Mouse (Mus musculus) erythroblast, embryonic 14.5 days (primary cell): ENCODE results near the gene AC134908.4. TPM values are rescaled to one million over a fixed set of nuclear protein-coding genes. Genes with fewer than 3 reads are reported as not detected.

ENCODE experiments used
- H3K27me3 ChIP-seq: 2 replicates; pipeline ENCODE4 v1.6.1; 2012; ENCODE audit warnings: inconsistent platforms; ENCODE audit not compliant: control insufficient read depth
- H3K36me3 ChIP-seq: 2 replicates; pipeline ENCODE4 v1.6.1; 2012; ENCODE audit warnings: mild to moderate bottlenecking, inconsistent platforms; ENCODE audit not compliant: control insufficient read depth
- H3K4me1 ChIP-seq: 2 replicates; pipeline ENCODE4 v1.6.1; 2012; ENCODE audit warnings: inconsistent platforms; ENCODE audit not compliant: control insufficient read depth
- H3K4me3 ChIP-seq: replicated peaks from 2 replicates; pipeline ENCODE3; 2012; ENCODE audit warnings: moderate library complexity, mild to moderate bottlenecking, inconsistent platforms
- H3K9me3 ChIP-seq: 2 replicates; pipeline ENCODE4 v1.6.1; 2012; ENCODE audit warnings: low read length, inconsistent platforms, mixed read lengths; ENCODE audit not compliant: control insufficient read depth
- GATA1 ChIP-seq: IDR thresholded peaks from 2 replicates; pipeline ENCODE4 v1.6.1; 2012; ENCODE audit warnings: low read length, inconsistent platforms, mixed read lengths
- TAL1 ChIP-seq: IDR thresholded peaks from 3 replicates; pipeline ENCODE4 v1.6.1; 2012; ENCODE audit warnings: low read length, inconsistent platforms, mixed read lengths
- polyA plus RNA-seq: library from polyadenylated mRNA; stranded (reverse); fragments of >175 nt; gene quantifications from 2 replicates; pipeline ENCODE4 v1.2.3, GENCODE M21; 2012

AC134908.4 gene
- polyA plus RNA-seq, 1 experiment = not detected

DNA sequence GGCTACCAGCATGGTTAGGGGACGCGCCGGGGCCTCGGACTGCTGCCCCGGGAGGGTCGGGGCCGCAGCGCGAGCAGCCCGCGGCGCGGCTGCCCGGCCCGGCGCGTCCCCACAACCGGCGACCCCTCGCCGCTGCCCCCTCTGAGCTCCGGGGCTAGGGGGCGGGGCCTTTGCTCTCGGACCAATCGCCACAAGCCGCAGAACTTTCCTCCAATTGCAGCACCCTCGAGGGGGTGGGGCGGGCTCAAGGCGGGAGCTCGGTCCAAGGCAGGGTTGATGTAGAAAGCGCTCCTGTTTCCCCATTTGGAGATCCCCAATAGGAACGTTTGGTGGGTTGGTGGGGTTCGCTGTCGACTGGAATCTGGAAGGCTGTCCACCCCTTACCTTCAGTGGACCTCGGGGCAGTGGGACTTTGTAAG, 1.5 kb upstream of the AC134908.4 start, which contains the start of gene Metrn:
Metrn (minus strand) TSS at position 186 of the 419 bp plus-strand sequence.
- Histone ChIP-seq H3K27me3 (peaks cover 8% of the 10 kb centered on the region), H3K36me3 (peaks cover 7% of the 10 kb centered on the region), H3K4me1 (peaks cover 52% of the 10 kb centered on the region), H3K9me3 (no peaks in the 10 kb centered on the region), H3K4me3 (peak within 1 kb of the TSS; percentile 82)
- TF ChIP-seq GATA1 (no peak), TAL1 (no peak)

DNA sequence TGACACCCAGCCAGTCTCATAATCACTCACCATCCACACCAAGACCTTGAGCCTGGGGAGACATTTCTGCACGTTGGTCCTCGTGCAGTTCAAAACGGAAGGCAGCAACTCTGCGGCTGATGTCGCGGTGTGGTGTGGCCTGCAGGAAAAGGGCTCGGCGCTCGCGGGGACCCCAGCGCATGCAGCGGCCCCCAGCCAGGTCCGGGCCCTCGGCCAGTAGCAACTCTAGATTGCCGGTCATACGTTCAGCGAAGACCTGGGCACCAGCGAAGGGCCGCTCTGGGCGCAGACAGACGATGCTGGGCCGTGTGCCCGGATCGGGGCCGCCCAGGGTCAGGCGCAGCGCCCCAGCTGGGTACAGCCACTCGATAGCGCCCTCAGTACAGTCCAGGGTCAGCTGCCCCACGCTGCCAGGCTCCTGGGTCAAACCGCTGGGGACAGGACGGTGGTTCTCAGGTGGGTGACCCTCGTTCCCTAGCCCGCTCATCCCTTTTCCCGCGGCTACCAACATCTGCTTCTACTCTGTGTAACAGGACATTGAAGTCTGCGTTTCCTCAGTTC, 832 bp upstream of the AC134908.4 start:
- Histone ChIP-seq H3K4me1 (peaks cover 59% of the 10 kb centered on the region), H3K27me3 (peaks cover 2% of the 10 kb centered on the region), H3K9me3 (no peaks in the 10 kb centered on the region), H3K4me3 (peak overlapping the region; percentile 82), H3K36me3 (peaks cover 7% of the 10 kb centered on the region)
- TF ChIP-seq GATA1 (no peak), TAL1 (no peak)

DNA sequence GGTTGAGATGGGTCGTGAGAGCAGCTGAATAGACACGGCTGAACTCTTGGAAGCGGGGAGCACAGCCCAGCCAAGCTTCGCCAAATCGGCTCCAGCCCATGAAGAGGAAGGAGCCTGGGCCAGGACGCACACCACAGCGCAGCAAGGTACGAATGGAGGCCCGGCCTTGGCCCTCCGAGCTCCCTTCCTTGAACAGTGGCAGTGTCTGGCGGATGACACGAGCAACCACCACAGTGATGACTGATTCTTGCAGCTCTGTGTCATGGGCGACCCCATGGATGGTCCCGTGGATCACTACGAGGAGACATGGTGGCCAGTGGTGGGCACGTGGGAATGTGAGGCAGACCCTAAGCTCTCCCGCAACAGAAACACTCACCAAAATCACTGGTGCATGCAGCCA, 461 bp downstream of the AC134908.4 start:
- Histone ChIP-seq H3K4me1 (peaks cover 68% of the 10 kb centered on the region), H3K9me3 (no peaks in the 10 kb centered on the region), H3K36me3 (peaks cover 13% of the 10 kb centered on the region), H3K27me3 (no peaks in the 10 kb centered on the region; the same call in 1 of the 2 replicates), H3K4me3 (no peak overlapping the region)
- TF ChIP-seq GATA1 = no peak
- TF ChIP-seq TAL1 = no peak

DNA sequence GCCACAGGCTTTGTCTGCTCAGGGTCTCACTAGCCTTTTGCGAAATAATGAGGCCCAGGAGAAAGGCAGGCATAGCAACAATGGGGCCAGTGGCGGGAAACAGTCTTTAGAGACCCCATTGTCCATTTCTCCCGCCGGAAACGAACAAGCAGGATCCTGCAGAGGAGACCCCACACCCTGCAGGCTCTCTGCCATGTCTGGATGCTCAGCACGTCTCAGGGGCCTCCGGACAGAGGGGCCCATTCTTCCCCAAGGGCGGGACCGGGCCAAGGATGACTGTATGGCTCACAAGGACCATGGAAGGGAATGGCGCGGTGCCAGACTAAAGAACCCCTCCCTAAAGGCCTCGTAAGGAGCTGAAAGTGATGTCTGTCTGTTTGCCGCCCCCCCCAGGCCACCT, 1.3 kb downstream of the AC134908.4 start:
- peaks cover 68% of the 10 kb centered on the region for H3K4me1 ChIP-seq
- H3K9me3 ChIP-seq = no peaks in the 10 kb centered on the region
- H3K27me3 ChIP-seq = no peaks in the 10 kb centered on the region; the same call in 1 of the 2 replicates
- TF ChIP-seq TAL1 (no peak), GATA1 (no peak)
- peaks cover 21% of the 10 kb centered on the region for H3K36me3 ChIP-seq
- H3K4me3 ChIP-seq = no peak overlapping the region

DNA sequence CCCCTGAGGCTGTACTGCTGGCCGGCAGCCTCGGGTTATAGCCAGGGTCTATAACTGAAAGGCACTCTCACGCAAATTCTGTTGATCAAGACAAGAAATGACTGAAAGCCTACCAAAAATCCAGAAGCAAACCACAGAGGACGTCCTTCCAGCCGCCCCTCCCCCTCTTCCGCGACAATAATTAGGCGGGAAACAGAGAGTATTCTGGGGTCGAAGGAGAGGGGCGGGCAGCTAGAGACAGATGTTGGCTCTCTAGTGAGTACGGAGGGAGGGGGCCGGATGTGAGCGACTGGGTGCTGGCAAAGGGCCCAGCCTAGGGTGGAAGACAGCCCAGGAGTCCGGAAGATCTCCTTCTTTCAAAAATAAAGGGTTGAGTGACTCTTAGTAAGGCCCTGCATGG, 2.8 kb downstream of the AC134908.4 start, which contains the start of gene Fam173a:
Fam173a (minus strand) TSS at position 287 of the 400 bp plus-strand sequence.
- Histone ChIP-seq H3K27me3 (no peaks in the 10 kb centered on the region), H3K4me3 (peak within 1 kb of the TSS; percentile 87), H3K9me3 (no peaks in the 10 kb centered on the region), H3K36me3 (peaks cover 35% of the 10 kb centered on the region), H3K4me1 (peaks cover 67% of the 10 kb centered on the region)
- no peak for TF ChIP-seq TAL1
- TF ChIP-seq GATA1 = no peak

DNA sequence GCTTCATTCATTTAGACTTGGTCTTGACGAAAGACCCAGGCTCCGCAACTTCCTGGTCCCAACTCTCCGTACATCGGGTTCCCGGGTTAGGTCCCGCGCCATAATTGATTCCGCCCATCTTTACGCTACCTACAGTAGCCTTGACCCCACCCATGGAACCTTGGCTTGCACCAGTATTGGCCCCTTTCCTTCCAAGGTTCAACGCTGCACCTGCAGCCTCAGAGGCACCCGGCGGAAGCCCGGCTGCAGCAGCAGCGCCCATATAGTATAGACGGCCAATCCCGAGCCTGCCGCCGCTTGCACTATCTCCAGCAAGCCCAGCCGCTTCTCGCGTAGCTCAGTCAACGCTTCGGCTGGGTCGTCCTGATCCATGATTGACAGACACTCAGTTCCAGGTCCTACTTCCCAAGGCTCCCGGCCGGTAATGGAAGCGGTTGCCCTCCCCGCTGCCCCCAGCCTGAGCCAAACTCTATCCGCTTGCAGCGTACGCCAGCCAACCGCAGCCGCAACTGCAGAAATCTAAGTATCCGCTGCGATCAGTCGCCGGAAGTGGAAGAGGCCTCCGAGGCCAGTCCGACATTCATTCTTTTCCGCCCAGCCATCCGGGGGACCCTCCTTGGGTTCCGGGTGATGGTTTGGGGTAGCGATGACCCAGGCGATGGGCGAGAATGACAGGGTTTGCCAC, 3.5 kb downstream of the AC134908.4 start:
- H3K27me3 ChIP-seq = no peaks in the 10 kb centered on the region
- peaks cover 61% of the 10 kb centered on the region for H3K4me1 ChIP-seq
- TF ChIP-seq GATA1 = no peak; the same call in 1 of the 2 replicates
- TF ChIP-seq TAL1 = no peak
- H3K36me3 ChIP-seq = peaks cover 41% of the 10 kb centered on the region
- peak overlapping the region; percentile 87 for H3K4me3 ChIP-seq
- no peaks in the 10 kb centered on the region for H3K9me3 ChIP-seq

DNA sequence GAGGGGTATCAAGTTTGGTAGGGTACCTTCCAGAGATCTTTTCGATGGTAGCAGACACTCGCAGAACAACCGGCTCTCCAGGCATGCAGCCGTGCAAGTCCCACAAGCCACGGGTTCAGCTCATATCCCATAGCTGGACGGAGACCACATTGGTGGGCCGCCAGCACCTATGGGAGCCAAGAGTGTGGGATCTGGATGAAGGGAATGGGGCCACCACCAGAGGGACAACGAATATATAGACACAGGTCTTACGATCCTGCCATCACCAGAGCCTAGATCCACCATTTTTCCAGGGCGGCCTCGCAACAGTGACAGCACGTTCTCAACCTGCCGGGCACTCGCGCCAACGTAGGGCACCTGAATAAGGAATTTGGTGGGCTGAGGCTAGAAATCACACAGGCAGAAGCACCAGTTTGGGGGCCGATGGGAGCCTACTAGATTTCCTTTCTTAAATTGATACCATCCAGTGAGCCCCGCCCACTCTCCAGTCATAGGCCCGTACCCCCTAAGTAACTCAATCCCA, 4.1 kb downstream of the AC134908.4 start:
- H3K4me1 ChIP-seq = peaks cover 61% of the 10 kb centered on the region
- TF ChIP-seq GATA1 (no peak), TAL1 (no peak)
- H3K9me3 ChIP-seq = no peaks in the 10 kb centered on the region
- peak overlapping the region; percentile 87 for H3K4me3 ChIP-seq
- H3K27me3 ChIP-seq = no peaks in the 10 kb centered on the region
- peaks cover 45% of the 10 kb centered on the region for H3K36me3 ChIP-seq

DNA sequence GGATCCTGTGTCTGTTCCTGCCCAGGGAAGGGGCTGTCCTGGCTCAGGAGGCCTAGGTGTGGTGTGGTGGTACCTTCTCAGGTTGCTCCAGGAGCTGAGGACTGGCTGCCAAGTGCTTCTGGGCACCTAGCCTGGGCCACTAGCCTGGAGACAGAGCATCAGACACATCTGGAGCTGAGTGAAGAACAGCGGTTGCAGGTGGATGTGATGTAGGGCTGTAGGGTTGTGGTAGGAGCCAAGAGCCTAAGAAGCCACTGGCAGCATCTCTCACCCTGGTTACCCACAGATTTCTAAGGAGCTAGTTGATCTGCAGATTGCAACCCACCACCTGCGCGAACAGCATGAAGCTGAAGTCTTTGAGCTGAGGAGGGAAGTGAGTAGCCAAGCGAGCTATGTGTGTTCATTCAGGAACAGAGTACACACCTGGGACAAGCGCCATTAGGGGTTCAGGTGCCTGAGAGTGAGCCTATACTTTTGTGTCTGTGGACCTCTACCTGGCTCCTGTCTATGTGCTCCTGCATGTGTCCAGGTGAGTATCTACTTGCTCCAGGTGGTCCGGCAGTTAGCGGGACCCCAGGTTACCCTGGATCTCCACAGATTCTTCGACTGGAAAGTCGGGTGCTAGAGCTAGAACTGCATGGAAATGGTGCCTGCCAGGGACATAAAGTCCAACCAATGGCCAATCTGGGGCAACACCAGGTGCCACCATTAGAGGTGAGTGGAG, 8.5 kb downstream of the AC134908.4 start:
- TF ChIP-seq GATA1 (no peak), TAL1 (no peak)
- peaks cover 40% of the 10 kb centered on the region for H3K4me1 ChIP-seq
- H3K4me3 ChIP-seq = no peak overlapping the region
- H3K36me3 ChIP-seq = peaks cover 59% of the 10 kb centered on the region
- H3K27me3 ChIP-seq = no peaks in the 10 kb centered on the region
- H3K9me3 ChIP-seq = no peaks in the 10 kb centered on the region

DNA sequence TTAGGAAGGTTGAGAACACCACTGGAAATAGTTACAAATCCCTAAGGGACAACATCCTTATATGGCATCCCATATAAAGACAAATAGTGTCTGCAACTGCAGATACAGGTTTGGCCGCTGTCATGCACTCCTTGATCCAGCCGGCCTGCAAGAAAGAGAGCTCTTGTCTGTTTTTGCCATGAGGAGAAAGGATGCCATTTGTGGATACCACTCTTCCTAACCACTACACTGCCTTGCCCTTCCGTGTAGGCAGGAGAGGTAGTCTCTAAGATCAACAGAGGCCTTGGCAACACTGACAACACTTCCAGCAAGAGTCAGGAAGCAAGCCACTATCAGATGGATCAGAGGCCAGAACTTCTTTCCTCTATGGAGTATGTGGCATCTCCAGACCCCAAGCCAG, 9.2 kb downstream of the AC134908.4 start, which contains the start of gene Ccdc78:
Ccdc78 (plus strand) TSS at position 301 of the 400 bp plus-strand sequence.
- peaks cover 65% of the 10 kb centered on the region for H3K36me3 ChIP-seq
- no peaks in the 10 kb centered on the region for H3K27me3 ChIP-seq
- TF ChIP-seq TAL1 = no peak
- TF ChIP-seq GATA1 = no peak
- peak within 1 kb of the TSS; percentile 82 for H3K4me3 ChIP-seq
- H3K9me3 ChIP-seq = no peaks in the 10 kb centered on the region
- peaks cover 34% of the 10 kb centered on the region for H3K4me1 ChIP-seq
